Comparison of ENCODE assay signal across 30 mouse cellular contexts in genomic region chr10:99330519-99330918, GRCm38 (mm10).
A peak's percentile ranks its signal among the peaks of the same experiment; 100 is the strongest.
DNase-seq lines count a peak whose midpoint lies in the region; ATAC-seq and TF ChIP-seq lines count a peak whose summit lies in the region.
"Had no signal": no experiment of that assay in that cellular context is flagged by ENCODE, and none has a peak within 500 bp of the region (broad histone marks: within the 10 kb centered on the region; RNA-seq: fewer than 3 reads in every experiment).

No protein-coding gene starts in this region.

- no peak overlapping the region for H3K9ac ChIP-seq in heart, embryonic 11.5 days (ENCODE audit: low read depth, low read length)
- H3K9ac ChIP-seq in CH12.LX (ENCODE audit: insufficient read depth, low read depth) = no peak overlapping the region
- H3K9ac ChIP-seq in embryonic facial prominence, embryonic 11.5 days (replicated peaks; ENCODE audit: low read length) = no peak overlapping the region
- H3K9ac ChIP-seq: heart, embryonic 15.5 days; hindbrain, embryonic 12.5 days; limb, embryonic 13.5 days; lung, embryonic 15.5 days; midbrain, embryonic 15.5 days; neural tube, embryonic 15.5 days had no signal

- H3K4me3 ChIP-seq in heart, embryonic 11.5 days (ENCODE audit: low read depth, low read length) = no peak overlapping the region
- H3K4me3 ChIP-seq in CH12.LX (replicated peaks in 1 of 3; ENCODE audit: low read depth in 2 of 3, low read length in 2 of 3, poor library complexity in 1 of 3) = no peak overlapping the region
- no peak overlapping the region for H3K4me3 ChIP-seq in embryonic facial prominence, embryonic 11.5 days (ENCODE audit: low read depth, low read length)
- H3K4me3 ChIP-seq: heart, embryonic 15.5 days; hindbrain, embryonic 12.5 days; limb, embryonic 13.5 days; lung, embryonic 15.5 days; midbrain, embryonic 10.5 days; midbrain, embryonic 15.5 days; neural tube, embryonic 15.5 days had no signal

- TF ChIP-seq RAD21 in CH12.LX (IDR thresholded peaks at IDR 0.05; ENCODE audit: low read depth, low read length) = no peak

- H3K79me2 ChIP-seq in CH12.LX (replicated peaks; ENCODE audit: control insufficient read depth, extremely low read depth, insufficient read depth, poor library complexity, severe bottlenecking) = no peaks in the 10 kb centered on the region

- DNase-seq in heart, adult 11 months = peak; percentile 84
- no peak for DNase-seq in CH12.LX (ENCODE audit: extremely low read depth)
- DNase-seq in R1 (ENCODE audit: low read depth, low spot score) = peak; percentile 22
- DNase-seq in embryonic facial prominence, embryonic 11.5 days (ENCODE audit: low spot score) = peak; percentile 66
- no peak for DNase-seq in cerebellum, adult 11-12 months
- DNase-seq in cerebellum, postnatal 4 days (ENCODE audit: low spot score in 2 of 2) = no peak
- DNase-seq in yolk sac, embryonic 10.5 days (ENCODE audit: low spot score) = no peak
- DNase-seq: adrenal gland, postnatal 10 days; cerebellum, adult 11 months; cerebellum, adult 9-11 months; gastrocnemius, postnatal 10 days; kidney, postnatal 4 days; layer of hippocampus, postnatal 36 days; right cerebral cortex, adult 18-20 months; spleen, adult 18-20 months; thymus, adult 18-20 months; thymus, postnatal 25 days had no signal

- no peak for TF ChIP-seq CTCF in CH12.LX (conservative IDR thresholded peaks at IDR 0.05 in 1 of 2, IDR thresholded peaks at IDR 0.05 in 1 of 2; ENCODE audit: low read depth in 2 of 2, low read length in 2 of 2)

- in situ Hi-C loops in CH12.LX (cut with MboI; ENCODE audit: low pct_ligation_motif_present, low pct_unique_long_range_greater_than_20kb, low sequenced_read_pairs) = no loop called here

- TF ChIP-seq EP300 in CH12.LX (IDR thresholded peaks at IDR 0.05; ENCODE audit: low read length) = no peak

- ATAC-seq in heart, embryonic 11.5 days (replicated peaks; ENCODE audit: insufficient number of reproducible peaks, low FRiP score, low TSS enrichment) = no peak
- ATAC-seq in embryonic facial prominence, embryonic 11.5 days (replicated peaks; ENCODE audit: insufficient number of reproducible peaks, low FRiP score, low TSS enrichment, low read depth) = no peak
- ATAC-seq: CD4-positive, CD25-positive, alpha-beta regulatory T cell, adult 4 months; forebrain, embryonic 16.5 days; intestine, embryonic 16.5 days; midbrain, embryonic 15.5 days had no signal

- WGBS in heart, embryonic 11.5 days (ENCODE audit: insufficient replicate concordance) = 57% methylated on average over 7 of the region's 7 CpGs
- 27% methylated on average over 7 of the region's 7 CpGs for WGBS in embryonic facial prominence, embryonic 11.5 days

- H3K9me3 ChIP-seq in heart, embryonic 11.5 days (replicated peaks; ENCODE audit: control insufficient read depth, low read length) = no peaks in the 10 kb centered on the region
- no peaks in the 10 kb centered on the region for H3K9me3 ChIP-seq in CH12.LX (replicated peaks; ENCODE audit: low read length)
- H3K9me3 ChIP-seq in embryonic facial prominence, embryonic 11.5 days (replicated peaks; ENCODE audit: control insufficient read depth, low read length) = no peaks in the 10 kb centered on the region
- H3K9me3 ChIP-seq: heart, embryonic 15.5 days; hindbrain, embryonic 12.5 days; limb, embryonic 13.5 days; lung, embryonic 15.5 days; midbrain, embryonic 10.5 days; midbrain, embryonic 15.5 days; neural tube, embryonic 15.5 days had no signal

- TF ChIP-seq POLR2A in CH12.LX (IDR thresholded peaks at IDR 0.05; ENCODE audit: low read depth, low read length) = no peak

- no peaks in the 10 kb centered on the region for H3K36me3 ChIP-seq in heart, embryonic 11.5 days (ENCODE audit: control insufficient read depth, insufficient read depth, low read length)
- no peaks in the 10 kb centered on the region for H3K36me3 ChIP-seq in CH12.LX (replicated peaks in 1 of 2; ENCODE audit: control insufficient read depth in 1 of 2, insufficient read depth in 1 of 2, low read length in 1 of 2)
- no peaks in the 10 kb centered on the region for H3K36me3 ChIP-seq in embryonic facial prominence, embryonic 11.5 days (replicated peaks; ENCODE audit: control insufficient read depth, insufficient read depth, low read depth, low read length)
- H3K36me3 ChIP-seq: heart, embryonic 15.5 days; hindbrain, embryonic 12.5 days; limb, embryonic 13.5 days; lung, embryonic 15.5 days; midbrain, embryonic 10.5 days; midbrain, embryonic 15.5 days; neural tube, embryonic 15.5 days had no signal

- no peak overlapping the region for H3K27ac ChIP-seq in heart, embryonic 11.5 days (ENCODE audit: low read depth, low read length)
- H3K27ac ChIP-seq in CH12.LX (ENCODE audit: insufficient read depth, low read depth) = no peak overlapping the region
- no peak overlapping the region for H3K27ac ChIP-seq in embryonic facial prominence, embryonic 11.5 days (replicated peaks; ENCODE audit: low read depth, low read length)
- H3K27ac ChIP-seq: heart, embryonic 15.5 days; hindbrain, embryonic 12.5 days; limb, embryonic 13.5 days; lung, embryonic 15.5 days; midbrain, embryonic 10.5 days; midbrain, embryonic 15.5 days; neural tube, embryonic 15.5 days; stomach, postnatal 0 days had no signal

- H3K4me2 ChIP-seq in heart, embryonic 11.5 days = no peak overlapping the region
- H3K4me2 ChIP-seq in CH12.LX (ENCODE audit: insufficient read depth, low read depth, poor library complexity, severe bottlenecking) = peak overlapping the region; percentile 45
- no peak overlapping the region for H3K4me2 ChIP-seq in embryonic facial prominence, embryonic 11.5 days (ENCODE audit: low read depth, low read length)
- H3K4me2 ChIP-seq: heart, embryonic 15.5 days; hindbrain, embryonic 12.5 days; limb, embryonic 13.5 days; liver, embryonic 11.5 days; lung, embryonic 15.5 days; midbrain, embryonic 15.5 days; neural tube, embryonic 15.5 days had no signal

- dilution Hi-C loops in CH12.LX (cut with MboI; ENCODE audit: extremely low pct_ligation_motif_present, extremely low pct_unique_long_range_greater_than_20kb, low sequenced_read_pairs) = no loop called here

- H3K4me1 ChIP-seq in heart, embryonic 11.5 days (ENCODE audit: control insufficient read depth, insufficient read depth, low read length) = no peaks in the 10 kb centered on the region
- peaks cover 0 to 14% of the 10 kb centered on the region in 2 experiments; a peak in 1 of 4 replicates for H3K4me1 ChIP-seq in CH12.LX (ENCODE audit: control insufficient read depth in 1 of 2, insufficient read depth in 2 of 2)
- H3K4me1 ChIP-seq in embryonic facial prominence, embryonic 11.5 days (ENCODE audit: control insufficient read depth, insufficient read depth, low read length) = no peaks in the 10 kb centered on the region
- H3K4me1 ChIP-seq: heart, embryonic 15.5 days; lung, embryonic 15.5 days; midbrain, embryonic 15.5 days had no signal

- no peaks in the 10 kb centered on the region for H3K27me3 ChIP-seq in heart, embryonic 11.5 days (ENCODE audit: control insufficient read depth, insufficient read depth, low read length)
- H3K27me3 ChIP-seq in CH12.LX (replicated peaks) = no peaks in the 10 kb centered on the region
- no peaks in the 10 kb centered on the region for H3K27me3 ChIP-seq in embryonic facial prominence, embryonic 11.5 days (ENCODE audit: control insufficient read depth, insufficient read depth, low read length)
- H3K27me3 ChIP-seq: heart, embryonic 15.5 days; hindbrain, embryonic 12.5 days; limb, embryonic 13.5 days; lung, embryonic 15.5 days; midbrain, embryonic 15.5 days; neural tube, embryonic 15.5 days had no signal

TF ChIP-seq in CH12.LX, 34 proteins besides CTCF, POLR2A, EP300 and RAD21:
- TF ChIP-seq USF2 (conservative IDR thresholded peaks at IDR 0.05; ENCODE audit: low read depth, low read length) (no peak), HCFC1 (IDR thresholded peaks at IDR 0.05; ENCODE audit: low read depth, low read length) (no peak), RCOR1 (conservative IDR thresholded peaks at IDR 0.05; ENCODE audit: low read depth, low read length) (no peak), NRF1 (IDR thresholded peaks at IDR 0.05; ENCODE audit: low read depth, low read length) (no peak), ZC3H11A (IDR thresholded peaks at IDR 0.05; ENCODE audit: low read depth, low read length) (no peak), MAFK (IDR thresholded peaks at IDR 0.05; ENCODE audit: insufficient replicate concordance, low read length) (no peak), SMC3 (IDR thresholded peaks at IDR 0.05; ENCODE audit: low read depth, low read length) (no peak), JUND (conservative IDR thresholded peaks at IDR 0.05; ENCODE audit: low read depth, low read length) (no peak), ETS1 (conservative IDR thresholded peaks at IDR 0.05; ENCODE audit: low read depth, low read length) (no peak), JUN (IDR thresholded peaks at IDR 0.05; ENCODE audit: insufficient read depth, low read depth, low read length) (no peak), MAX (IDR thresholded peaks at IDR 0.05; ENCODE audit: low read length) (no peak), UBTF (IDR thresholded peaks at IDR 0.05; ENCODE audit: low read depth, low read length) (no peak)
TF ChIP-seq in CH12.LX: peak in this region for 0.

Comparison
In these comparisons a context has a peak if more than half of its experiments do, and no peak if none do; other contexts are left out.
1. DNase-seq: peak in heart, adult 11 months (single experiment), R1 (single experiment) and embryonic facial prominence, embryonic 11.5 days (single experiment); none in CH12.LX (single experiment), cerebellum, adult 11-12 months (single experiment), cerebellum, postnatal 4 days (0 of 2) and yolk sac, embryonic 10.5 days (single experiment).